Mouse (Mus musculus) olfactory bulb, adult 2 months (tissue): ENCODE results near the gene Rc3h1.

ENCODE experiments used
- CTCF ChIP-seq: fragments of 200-500 bp; IDR thresholded peaks from 2 replicates; pipeline ENCODE4 v1.5.1; 2012; ENCODE audit warnings: low read depth, mild to moderate bottlenecking, low read length, moderate library complexity; ENCODE audit not compliant: insufficient read depth
- POLR2A ChIP-seq: fragments of 200-500 bp; IDR thresholded peaks from 2 replicates; pipeline ENCODE4 v1.6.1; 2012; ENCODE audit warnings: mild to moderate bottlenecking, low read depth, low read length, moderate library complexity; ENCODE audit not compliant: insufficient read depth

- TF ChIP-seq POLR2A (no peak), CTCF (no peak)
Measured at GRCm38 (mm10) chr1:160904047-160904446, 2.2 kb upstream of the Rc3h1 start.
